Mouse (Mus musculus): Measurements from ENCODE around the gene Habp2. TPM values are rescaled to one million over a fixed set of nuclear protein-coding genes. Genes with fewer than 3 reads are reported as not detected.

Gene Habp2
- total RNA-seq (2021) = not detected
- long read RNA-seq, experiment 1, partial matches to known transcripts = 1 of 1 reads
- long read RNA-seq, experiment 1, other reads (novel, unspliced or antisense) = 0 of 1 reads
- long read RNA-seq, experiment 2 = 0 reads

- no peak for DNase-seq
- intact Hi-C loops (cut with DNase I) = no loop called here
These were observed at the start of gene Habp2 for GRCm38 (mm10) chr19:56286866-56287265. Gene Habp2 (plus strand): TSS chr19:56287137.

GRCm38 (mm10) chr19:56238501-56238900 lies 48.4 kb upstream of the Habp2 start:
- DNase-seq = no peak
- intact Hi-C loops (cut with DNase I) = no loop called here

- intact Hi-C loops (cut with DNase I) = no loop called here
- no peak for DNase-seq
These were observed 41.7 kb upstream of the Habp2 start for GRCm38 (mm10) chr19:56245201-56245600.

- DNase-seq = no peak
- intact Hi-C loops (cut with DNase I) = loop anchor here (10.0 kb wide), 1 partner anchor 918 kb away; no protein-coding TSS in a partner anchor
These were observed 34.1 kb upstream of the Habp2 start for GRCm38 (mm10) chr19:56252815-56253214.

- no peak for DNase-seq
These were observed 33.7 kb upstream of the Habp2 start for GRCm38 (mm10) chr19:56253271-56253670.

GRCm38 (mm10) chr19:56254751-56255150 lies 32.2 kb upstream of the Habp2 start:
- intact Hi-C loops (cut with DNase I) = loop anchor here (2.0 to 10.0 kb wide), 2 partner anchors 40 to 920 kb away; no protein-coding TSS in a partner anchor
- DNase-seq = peak in 1 of 2 experiments; percentile 27

More at GRCm38 (mm10) chr19:56253271-56253670, 33.7 kb upstream of the Habp2 start:
- intact Hi-C loops (cut with DNase I) = loop anchor here (10.0 kb wide), 1 partner anchor 918 kb away; no protein-coding TSS in a partner anchor

- intact Hi-C loops (cut with DNase I) = loop anchor here (2.0 to 10.0 kb wide), 2 partner anchors 39 to 921 kb away; no protein-coding TSS in a partner anchor
- no peak for DNase-seq
These were observed 31.4 kb upstream of the Habp2 start for GRCm38 (mm10) chr19:56255506-56255905.

- no peak for DNase-seq
- intact Hi-C loops (cut with DNase I) = loop anchor here (10.0 kb wide), 1 partner anchor 921 kb away; no protein-coding TSS in a partner anchor
These were observed 30.7 kb upstream of the Habp2 start for GRCm38 (mm10) chr19:56256235-56256634.

- intact Hi-C loops (cut with DNase I) = loop anchor here (10.0 kb wide), 1 partner anchor 922 kb away; no protein-coding TSS in a partner anchor
- no peak for DNase-seq
These were observed 30.2 kb upstream of the Habp2 start for GRCm38 (mm10) chr19:56256741-56257140.

GRCm38 (mm10) chr19:56263696-56264095 lies 23.2 kb upstream of the Habp2 start:
- no peak for DNase-seq
- intact Hi-C loops (cut with DNase I) = no loop called here

GRCm38 (mm10) chr19:56264175-56264574 lies 22.8 kb upstream of the Habp2 start:
- intact Hi-C loops (cut with DNase I) = no loop called here
- no peak for DNase-seq

GRCm38 (mm10) chr19:56265149-56265548 lies 21.8 kb upstream of the Habp2 start:
- no peak for DNase-seq
- intact Hi-C loops (cut with DNase I) = no loop called here

GRCm38 (mm10) chr19:56272081-56272480 lies 14.9 kb upstream of the Habp2 start:
- intact Hi-C loops (cut with DNase I) = no loop called here

GRCm38 (mm10) chr19:56277140-56277804 lies 9.7 kb upstream of the Habp2 start:
- intact Hi-C loops (cut with DNase I) = no loop called here
- no peak for DNase-seq

More at GRCm38 (mm10) chr19:56272081-56272480, 14.9 kb upstream of the Habp2 start:
- no peak for DNase-seq

GRCm38 (mm10) chr19:56277951-56278350 lies 9.0 kb upstream of the Habp2 start:
- intact Hi-C loops (cut with DNase I) = no loop called here
- DNase-seq = no peak

- intact Hi-C loops (cut with DNase I) = no loop called here
- DNase-seq = no peak
These were observed 8.6 kb upstream of the Habp2 start for GRCm38 (mm10) chr19:56278366-56278765.

- DNase-seq = no peak
These were observed 1.7 kb upstream of the Habp2 start for GRCm38 (mm10) chr19:56285222-56285621.

GRCm38 (mm10) chr19:56287580-56288367 lies 837 bp downstream of the Habp2 start:
- no peak for DNase-seq
- intact Hi-C loops (cut with DNase I) = no loop called here

More at GRCm38 (mm10) chr19:56285222-56285621, 1.7 kb upstream of the Habp2 start:
- intact Hi-C loops (cut with DNase I) = no loop called here

GRCm38 (mm10) chr19:56288436-56288835 lies 1.5 kb downstream of the Habp2 start:
- DNase-seq = no peak
- intact Hi-C loops (cut with DNase I) = no loop called here

GRCm38 (mm10) chr19:56289642-56290041 lies 2.7 kb downstream of the Habp2 start:
- intact Hi-C loops (cut with DNase I) = no loop called here
- DNase-seq = no peak

GRCm38 (mm10) chr19:56291898-56292297 lies 5.0 kb downstream of the Habp2 start:
- DNase-seq = no peak
- intact Hi-C loops (cut with DNase I) = no loop called here

Data from gastrocnemius, postnatal 36 days (tissue).